Mouse (Mus musculus) lung, postnatal 0 days (tissue): Measurements from ENCODE around the gene Prkcb.

Experiments used
- CTCF ChIP-seq: IDR thresholded peaks from 2 replicates; pipeline ENCODE4 v1.5.1; 2016; ENCODE audit warnings: antibody characterized with exemption, mild to moderate bottlenecking
- EP300 ChIP-seq: IDR thresholded peaks from 2 replicates; pipeline ENCODE4 v1.6.1; 2016; ENCODE audit warnings: antibody characterized with exemption, mild to moderate bottlenecking, control low read depth

- TF ChIP-seq CTCF (no peak), EP300 (no peak)
Observed at GRCm38 (mm10) chr7:122349961-122350360, 61.4 kb downstream of the Prkcb start.
